Mouse (Mus musculus) lung, postnatal 0 days (tissue): Measurements from ENCODE around the gene Rtp2. TPM values are rescaled to one million over a fixed set of nuclear protein-coding genes. Genes with fewer than 3 reads are reported as not detected.
A peak's percentile ranks its signal among the peaks of the same experiment; 100 is the strongest.

Experiments used
- ATAC-seq: fragments of 200-750 bp; cut with Nextera tagmentation; 2 replicates; pipeline ENCODE4 v1.8.0; 2017; ENCODE audit warnings: moderate library complexity
- DNase-seq: peaks from one replicate; pipeline ENCODE4 v3.0.0-alpha.2; 2016; ENCODE audit warnings: low spot score
- H3K27ac ChIP-seq: fragments of 300-500 bp; sonication (generic); 2 replicates; pipeline ENCODE4 v1.5.1; 2014; ENCODE audit warnings: antibody characterized with exemption, mild to moderate bottlenecking, low read length, mixed read lengths
- H3K27me3 ChIP-seq: fragments of 300-500 bp; sonication (generic); replicated peaks from 2 replicates; pipeline ENCODE4 v1.6.1; 2014; ENCODE audit warnings: low read length, mixed read lengths; ENCODE audit not compliant: insufficient read depth
- H3K36me3 ChIP-seq: fragments of 300-500 bp; sonication (generic); 2 replicates; pipeline ENCODE4 v1.6.1; 2014; ENCODE audit warnings: low read length, mixed read lengths; ENCODE audit not compliant: insufficient read depth
- H3K4me1 ChIP-seq: fragments of 300-500 bp; sonication (generic); 2 replicates; pipeline ENCODE4 v1.6.1; 2014; ENCODE audit warnings: antibody characterized with exemption, low read depth, low read length, mixed read lengths; ENCODE audit not compliant: insufficient read depth
- H3K4me2 ChIP-seq: fragments of 300-500 bp; sonication (generic); replicated peaks from 2 replicates; pipeline ENCODE4 v1.6.1; 2014; ENCODE audit warnings: low read depth, mild to moderate bottlenecking, low read length, moderate library complexity, mixed read lengths
- H3K4me3 ChIP-seq: fragments of 300-500 bp; sonication (generic); 2 replicates; pipeline ENCODE4 v1.5.1; 2014; ENCODE audit warnings: low read depth, low read length
- H3K9ac ChIP-seq: fragments of 300-500 bp; sonication (generic); replicated peaks from 2 replicates; pipeline ENCODE4 v1.6.1; 2014; ENCODE audit warnings: low read depth, mild to moderate bottlenecking
- H3K9me3 ChIP-seq: fragments of 300-500 bp; sonication (generic); 2 replicates; pipeline ENCODE4 v1.6.1; 2016; ENCODE audit warnings: low read length, mixed read lengths
- CTCF ChIP-seq: IDR thresholded peaks from 2 replicates; pipeline ENCODE4 v1.5.1; 2016; ENCODE audit warnings: antibody characterized with exemption, mild to moderate bottlenecking
- EP300 ChIP-seq: IDR thresholded peaks from 2 replicates; pipeline ENCODE4 v1.6.1; 2016; ENCODE audit warnings: antibody characterized with exemption, mild to moderate bottlenecking, control low read depth
- WGBS: fragments of 180-500 bp; shearing (Covaris S2); extraction: QIAGEN DNeasy Blood & Tissue Kit; methylation state at CpG from one replicate; pipeline ENCODE4 v1.1.7; 2014; 5-methylcytosine and 5-hydroxymethylcytosine counted together
- polyA plus RNA-seq: library from polyadenylated mRNA; unstranded; fragments of >200 nt; fragmentation: Nextera tagmentation; extraction: Ambion mirVana; gene quantifications from 2 replicates; pipeline ENCODE4 v1.2.1, GENCODE M21; 2015

Gene Rtp2
- polyA plus RNA-seq, 1 experiment from 2014 or later: not detected

DNA sequence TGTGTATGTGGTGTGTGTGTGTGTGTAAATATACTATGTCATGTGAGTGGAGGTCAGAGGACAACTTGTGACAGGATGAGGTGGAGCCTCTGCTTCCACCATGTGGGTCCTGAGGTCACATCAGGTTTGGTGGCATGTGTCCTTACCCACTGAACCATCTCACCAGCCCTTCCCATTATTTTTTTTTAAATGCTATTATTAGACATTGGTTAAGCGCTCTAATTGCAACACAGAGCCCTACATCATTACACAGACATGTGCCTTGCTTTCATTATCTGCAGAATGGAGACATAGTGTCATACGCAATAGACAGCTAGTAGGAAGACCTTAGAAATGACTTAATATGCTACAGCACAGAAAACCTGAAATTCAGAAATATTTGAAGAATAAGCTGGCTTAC is 44.0 kb upstream of the Rtp2 start:
- H3K4me3 ChIP-seq: no peak overlapping the region
- TF ChIP-seq EP300 (no peak), CTCF (no peak)
- H3K9me3 ChIP-seq: no peaks in the 10 kb centered on the region
- 93% methylated on average over 2 of the region's 2 CpGs for WGBS
- H3K4me2 ChIP-seq: no peak overlapping the region
- H3K27me3 ChIP-seq: no peaks in the 10 kb centered on the region
- peaks cover 8% of the 10 kb centered on the region; the same call in 1 of the 2 replicates for H3K36me3 ChIP-seq
- H3K4me1 ChIP-seq: peaks cover 8% of the 10 kb centered on the region
- H3K9ac ChIP-seq: no peak overlapping the region
- no peak overlapping the region for H3K27ac ChIP-seq
- ATAC-seq (no peak), DNase-seq (no peak)

DNA sequence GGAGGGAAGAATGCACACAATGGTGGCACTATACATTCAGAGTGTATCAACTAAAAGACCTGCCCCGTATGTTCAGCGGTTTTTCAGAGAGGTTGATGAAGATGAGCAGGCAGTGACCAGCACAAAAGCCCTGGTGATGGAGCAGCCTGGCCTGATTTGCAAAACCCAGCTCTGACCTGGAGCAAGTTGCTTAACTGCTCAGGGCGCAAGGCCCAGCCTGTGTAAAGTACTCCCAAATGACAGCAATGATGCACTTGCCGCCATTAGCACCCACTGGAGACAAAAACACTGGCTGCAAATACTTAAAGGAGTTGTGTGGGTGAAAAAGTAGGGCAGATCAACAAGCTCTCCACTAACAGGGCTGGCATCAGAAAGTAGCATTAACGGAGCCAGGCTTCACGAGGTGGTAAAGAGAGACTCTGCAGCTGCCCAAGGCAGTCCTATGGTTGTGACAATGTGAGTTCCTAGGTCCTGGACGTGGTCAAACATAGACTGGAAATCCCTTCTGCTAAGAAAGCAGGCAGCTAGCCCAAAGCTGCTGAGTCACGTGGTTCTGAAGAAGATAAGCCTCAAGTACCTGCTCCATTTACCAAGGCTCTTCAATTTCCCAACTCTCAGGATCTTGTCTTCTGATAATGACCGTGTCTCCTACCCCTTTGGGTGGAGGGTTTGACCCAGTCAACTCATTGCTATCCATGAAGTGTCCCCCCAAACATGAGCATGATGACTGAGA is 41.6 kb upstream of the Rtp2 start:
- no peak overlapping the region for H3K9ac ChIP-seq
- H3K4me3 ChIP-seq: no peak overlapping the region
- no peak overlapping the region for H3K4me2 ChIP-seq
- peaks cover 8% of the 10 kb centered on the region; the same call in 1 of the 2 replicates for H3K36me3 ChIP-seq
- H3K9me3 ChIP-seq: no peaks in the 10 kb centered on the region
- no peaks in the 10 kb centered on the region for H3K4me1 ChIP-seq
- ATAC-seq (no peak), DNase-seq (no peak)
- TF ChIP-seq EP300: no peak
- TF ChIP-seq CTCF: no peak
- WGBS: 73% methylated on average over 9 of the region's 9 CpGs
- no peak overlapping the region for H3K27ac ChIP-seq
- H3K27me3 ChIP-seq: no peaks in the 10 kb centered on the region

DNA sequence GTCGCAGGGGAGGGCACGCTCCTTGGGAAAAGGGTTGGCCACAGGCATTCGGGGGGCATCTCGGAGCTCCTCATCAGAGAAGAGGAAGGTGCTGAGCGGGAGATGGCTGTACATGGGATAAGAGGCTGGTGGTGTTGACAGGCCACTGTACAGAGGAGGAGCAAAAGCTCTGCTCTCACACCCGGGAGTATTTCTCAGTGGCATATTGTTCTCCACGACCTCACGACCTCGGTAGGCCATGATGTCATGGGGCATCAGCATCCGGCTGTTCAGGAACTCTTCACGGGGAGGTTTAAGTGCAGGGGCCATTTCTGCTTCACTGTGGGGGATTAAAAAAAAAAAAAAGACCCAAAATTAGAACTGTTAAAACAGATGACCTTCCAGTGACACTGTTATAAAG is 40.7 kb upstream of the Rtp2 start:
- H3K4me3 ChIP-seq: no peak overlapping the region
- no peak overlapping the region for H3K9ac ChIP-seq
- H3K27ac ChIP-seq: no peak overlapping the region
- no peaks in the 10 kb centered on the region for H3K27me3 ChIP-seq
- ATAC-seq (no peak), DNase-seq (no peak)
- WGBS: 67% methylated on average over 11 of the region's 11 CpGs
- H3K4me1 ChIP-seq: no peaks in the 10 kb centered on the region
- peaks cover 11% of the 10 kb centered on the region; the same call in 1 of the 2 replicates for H3K36me3 ChIP-seq
- H3K4me2 ChIP-seq: no peak overlapping the region
- no peaks in the 10 kb centered on the region for H3K9me3 ChIP-seq
- no peak for TF ChIP-seq EP300
- TF ChIP-seq CTCF: no peak

DNA sequence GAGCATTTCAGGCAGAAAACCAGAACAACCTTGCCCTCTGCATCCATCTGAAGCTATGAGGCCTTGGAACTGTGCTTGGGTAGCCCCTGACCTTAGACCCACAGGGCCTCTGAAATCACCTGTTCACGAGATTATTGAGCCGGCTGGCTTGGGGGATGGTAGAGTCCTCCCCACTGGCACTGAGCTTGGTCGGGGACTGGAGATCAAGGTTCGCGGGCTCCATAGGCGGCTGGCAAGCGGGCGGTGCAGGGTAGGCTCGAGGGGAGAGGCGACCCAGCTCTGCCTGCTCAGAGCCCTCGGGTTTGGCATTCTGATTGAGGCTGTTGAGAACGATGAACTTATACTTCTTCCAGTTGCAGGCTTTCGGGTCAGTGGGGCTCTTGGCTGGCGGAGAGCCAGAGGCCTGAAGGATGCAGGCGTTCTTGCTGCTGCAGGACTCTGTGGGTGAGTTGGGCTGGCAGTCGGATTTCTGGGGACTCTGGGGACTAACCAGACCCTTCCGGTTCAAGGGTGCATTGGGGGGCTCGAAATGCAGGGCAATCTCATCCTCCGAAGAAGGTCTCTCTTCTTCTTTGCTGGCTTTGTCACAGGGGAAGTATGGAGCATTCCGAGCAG is 40.0 kb upstream of the Rtp2 start:
- Histone ChIP-seq H3K36me3 (peaks cover 12% of the 10 kb centered on the region; the same call in 1 of the 2 replicates), H3K9me3 (no peaks in the 10 kb centered on the region), H3K4me3 (no peak overlapping the region), H3K27ac (no peak overlapping the region), H3K4me1 (no peaks in the 10 kb centered on the region), H3K9ac (no peak overlapping the region), H3K4me2 (no peak overlapping the region), H3K27me3 (no peaks in the 10 kb centered on the region)
- ATAC-seq (no peak), DNase-seq (no peak)
- TF ChIP-seq CTCF (no peak), EP300 (no peak)
- 75% methylated on average over 20 of the region's 20 CpGs for WGBS

DNA sequence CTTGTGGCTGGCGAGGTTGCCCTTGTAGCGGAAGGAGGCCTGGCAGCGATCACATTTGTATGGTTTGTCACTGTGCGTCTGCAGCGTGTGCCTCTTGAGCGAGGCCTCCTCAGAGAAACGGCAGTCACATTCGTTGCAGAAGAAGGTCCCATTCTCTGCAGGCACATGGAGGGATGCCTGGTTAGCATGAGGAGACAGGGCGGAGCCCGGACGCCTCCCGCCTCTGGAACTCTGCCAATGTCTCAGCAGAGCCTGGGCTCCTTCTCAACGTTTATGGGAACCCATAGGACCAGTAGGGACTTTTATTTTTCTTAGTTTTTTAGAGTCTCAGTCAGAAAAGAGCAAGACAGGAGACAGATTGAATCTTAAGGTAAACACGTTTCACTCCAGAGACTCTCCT is 37.7 kb upstream of the Rtp2 start:
- TF ChIP-seq EP300 (no peak), CTCF (no peak)
- Histone ChIP-seq H3K9me3 (no peaks in the 10 kb centered on the region), H3K4me2 (no peak overlapping the region), H3K4me3 (no peak overlapping the region), H3K36me3 (peaks cover 12% of the 10 kb centered on the region; the same call in 1 of the 2 replicates), H3K27me3 (no peaks in the 10 kb centered on the region), H3K4me1 (no peaks in the 10 kb centered on the region), H3K9ac (no peak overlapping the region), H3K27ac (peak overlapping the region; percentile 76; the same call in 1 of the 2 replicates)
- ATAC-seq (peak; percentile 18; the same call in 1 of the 2 replicates), DNase-seq (peak; percentile 60)
- whole genome bisulfite sequencing: 61% methylated on average over 14 of the region's 14 CpGs

DNA sequence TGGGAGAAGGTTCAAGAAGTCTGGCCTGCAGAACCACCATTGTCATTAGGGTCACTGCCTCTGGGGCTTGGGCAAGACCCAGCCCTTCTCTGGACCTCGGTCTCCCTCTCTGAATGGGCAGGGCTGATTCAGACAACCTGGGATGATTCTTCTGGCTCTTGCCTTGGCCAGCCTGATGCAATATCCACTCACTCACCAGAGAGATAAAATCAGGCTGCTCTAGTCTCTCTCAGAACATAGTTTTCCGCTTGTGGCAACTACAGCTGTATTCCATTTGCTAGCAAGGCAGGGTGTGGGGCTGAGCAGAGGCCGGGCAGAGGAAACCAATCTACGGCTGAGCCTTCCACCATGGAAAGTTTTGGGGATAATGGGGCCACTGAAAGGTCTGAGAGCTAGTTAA is 36.7 kb upstream of the Rtp2 start:
- peak; percentile 79 for ATAC-seq
- H3K4me2 ChIP-seq: no peak overlapping the region
- peak overlapping the region; percentile 76; the same call in 1 of the 2 replicates for H3K27ac ChIP-seq

More for the DNA sequence above, 36.7 kb upstream of the Rtp2 start:
- WGBS: 66% methylated on average over 4 of the region's 4 CpGs
- H3K4me3 ChIP-seq: no peak overlapping the region
- TF ChIP-seq EP300: peak; percentile 47; the same call in 1 of the 2 replicates
- TF ChIP-seq CTCF: no peak
- peaks cover 12% of the 10 kb centered on the region; the same call in 1 of the 2 replicates for H3K36me3 ChIP-seq
- no peak overlapping the region for H3K9ac ChIP-seq
- H3K27me3 ChIP-seq: no peaks in the 10 kb centered on the region
- H3K4me1 ChIP-seq: no peaks in the 10 kb centered on the region
- peak; percentile 81 for DNase-seq
- H3K9me3 ChIP-seq: no peaks in the 10 kb centered on the region
